Mouse (Mus musculus): ENCODE data around the gene Hgfac. TPM values are rescaled to one million over a fixed set of nuclear protein-coding genes. Genes with fewer than 3 reads are reported as not detected.

The Hgfac gene
- polyA plus RNA-seq, 1 experiment from 2014 or later = 0.49 TPM

DNA sequence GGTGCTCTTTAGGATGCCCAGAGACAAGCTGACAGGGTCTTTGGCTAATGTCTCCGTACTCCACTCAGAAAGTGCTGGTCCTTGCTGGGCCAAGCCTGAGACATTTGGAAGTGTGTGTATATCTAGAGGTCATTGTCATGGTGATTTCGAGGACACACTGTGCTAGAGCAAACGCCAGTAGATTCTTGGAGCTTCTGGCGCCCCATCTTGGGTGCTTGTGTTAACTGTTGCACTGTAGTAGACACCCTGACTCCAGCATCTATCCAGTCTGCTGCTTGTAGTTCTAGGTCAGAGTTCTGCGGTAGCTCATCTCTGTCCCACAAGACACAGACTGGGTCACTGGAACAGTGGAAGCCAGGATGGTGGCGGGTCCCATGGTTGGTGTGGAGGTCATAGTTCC is 30.5 kb downstream of the Hgfac start:
- peaks cover 0 to 11% of the 10 kb centered on the region in 2 experiments; a peak in 2 of 4 replicates for H3K4me1 ChIP-seq (ENCODE audit: control insufficient read depth in 2 of 2, insufficient read depth in 2 of 2, low read length in 2 of 2)
- no peaks in the 10 kb centered on the region for H3K9me3 ChIP-seq (ENCODE audit: control insufficient read depth, low read length)
- H3K9ac ChIP-seq (ENCODE audit: low read length) = no peak overlapping the region
- no peak for ATAC-seq (ENCODE audit: insufficient number of reproducible peaks, insufficient read depth, low FRiP score, low read depth)
- 85% methylated on average over 6 of the region's 6 CpGs for whole genome bisulfite sequencing
- no peak overlapping the region for H3K4me3 ChIP-seq (ENCODE audit: control insufficient read depth in 1 of 2, insufficient read depth in 1 of 2, low read depth in 1 of 2, low read length in 2 of 2)
- no peaks in the 10 kb centered on the region for H3K27me3 ChIP-seq (ENCODE audit: control insufficient read depth, insufficient read depth, low read length)
- H3K27ac ChIP-seq (replicated peaks in 1 of 2; ENCODE audit: control insufficient read depth in 1 of 2, insufficient read depth in 1 of 2, low read depth in 2 of 2, low read length in 2 of 2) = no peak overlapping the region
- H3K36me3 ChIP-seq (ENCODE audit: control insufficient read depth, insufficient read depth, low read length) = peaks cover 31% of the 10 kb centered on the region
- H3K4me2 ChIP-seq (ENCODE audit: low read length) = no peak overlapping the region

DNA sequence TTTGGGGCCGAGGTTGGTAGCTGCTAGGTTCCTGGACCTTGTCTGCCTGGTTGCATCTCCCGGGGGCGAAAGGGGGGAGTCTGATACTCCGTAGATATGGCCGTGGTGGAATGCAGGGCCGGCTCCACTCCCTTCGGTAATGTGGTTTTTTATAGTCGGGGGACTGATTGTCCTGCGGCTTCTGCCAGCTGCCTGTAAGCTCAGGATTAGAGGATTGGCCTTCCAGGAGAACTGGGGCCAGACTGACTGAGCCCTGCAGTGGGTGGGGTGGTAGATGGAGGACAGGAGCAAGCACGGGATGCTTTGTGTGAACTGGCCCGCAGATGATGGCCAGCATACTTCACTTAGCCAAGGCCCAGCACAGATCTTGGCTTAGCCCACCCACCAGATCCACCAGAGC is 31.9 kb downstream of the Hgfac start:
- no peaks in the 10 kb centered on the region for H3K9me3 ChIP-seq (ENCODE audit: control insufficient read depth, low read length)
- H3K27me3 ChIP-seq (ENCODE audit: control insufficient read depth, insufficient read depth, low read length) = no peaks in the 10 kb centered on the region
- peaks cover 45% of the 10 kb centered on the region for H3K36me3 ChIP-seq (ENCODE audit: control insufficient read depth, insufficient read depth, low read length)
- no peak overlapping the region for H3K9ac ChIP-seq (ENCODE audit: low read length)
- H3K4me3 ChIP-seq (ENCODE audit: control insufficient read depth in 1 of 2, insufficient read depth in 1 of 2, low read depth in 1 of 2, low read length in 2 of 2) = no peak overlapping the region
- no peak overlapping the region for H3K4me2 ChIP-seq (ENCODE audit: low read length)
- ATAC-seq (ENCODE audit: insufficient number of reproducible peaks, insufficient read depth, low FRiP score, low read depth) = no peak
- peaks cover 0 to 11% of the 10 kb centered on the region in 2 experiments; a peak in 2 of 4 replicates for H3K4me1 ChIP-seq (ENCODE audit: control insufficient read depth in 2 of 2, insufficient read depth in 2 of 2, low read length in 2 of 2)
- WGBS = 53% methylated on average over 11 of the region's 11 CpGs
- H3K27ac ChIP-seq (replicated peaks in 1 of 2; ENCODE audit: control insufficient read depth in 1 of 2, insufficient read depth in 1 of 2, low read depth in 2 of 2, low read length in 2 of 2) = no peak overlapping the region

GRCm38 (mm10) chr5:35073992-35074391 is 32.7 kb downstream of the Hgfac start:
- Histone ChIP-seq H3K4me3 (ENCODE audit: control insufficient read depth in 1 of 2, insufficient read depth in 1 of 2, low read depth in 1 of 2, low read length in 2 of 2) (no peak overlapping the region), H3K9me3 (ENCODE audit: control insufficient read depth, low read length) (no peaks in the 10 kb centered on the region), H3K4me1 (ENCODE audit: control insufficient read depth in 2 of 2, insufficient read depth in 2 of 2, low read length in 2 of 2) (peaks cover 0 to 11% of the 10 kb centered on the region in 2 experiments; a peak in 2 of 4 replicates), H3K27me3 (ENCODE audit: control insufficient read depth, insufficient read depth, low read length) (peaks cover 5% of the 10 kb centered on the region), H3K36me3 (ENCODE audit: control insufficient read depth, insufficient read depth, low read length) (peaks cover 46% of the 10 kb centered on the region), H3K4me2 (ENCODE audit: low read length) (no peak overlapping the region), H3K27ac (replicated peaks in 1 of 2; ENCODE audit: control insufficient read depth in 1 of 2, insufficient read depth in 1 of 2, low read depth in 2 of 2, low read length in 2 of 2) (no peak overlapping the region; a peak in 1 of 4 replicates), H3K9ac (ENCODE audit: low read length) (peak overlapping the region; percentile 8; the same call in 1 of the 2 replicates)
- 46% methylated on average over 9 of the region's 9 CpGs for WGBS
- ATAC-seq (ENCODE audit: insufficient number of reproducible peaks, insufficient read depth, low FRiP score, low read depth) = no peak

DNA sequence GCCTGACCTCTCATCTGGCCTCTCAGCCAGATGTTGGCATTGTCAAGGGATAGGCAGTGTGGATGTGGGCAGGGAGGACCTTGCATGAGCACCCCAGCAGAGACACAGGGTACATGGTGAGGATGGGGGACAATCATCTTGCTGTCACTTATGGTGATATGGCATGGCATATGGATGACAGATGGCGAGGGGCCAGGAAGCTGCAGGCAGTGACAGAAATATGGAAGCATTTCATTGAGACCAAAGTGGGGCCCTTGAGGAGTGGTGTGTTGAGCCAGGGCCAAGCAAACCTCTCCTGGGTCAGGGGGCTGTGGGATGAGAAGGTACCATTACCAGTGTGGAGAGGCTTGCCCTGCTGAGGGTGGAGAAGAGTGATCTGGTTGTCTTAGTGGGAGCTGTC is 35.1 kb downstream of the Hgfac start:
- Histone ChIP-seq H3K4me2 (ENCODE audit: low read length) (no peak overlapping the region), H3K9me3 (ENCODE audit: control insufficient read depth, low read length) (no peaks in the 10 kb centered on the region), H3K4me3 (ENCODE audit: control insufficient read depth in 1 of 2, insufficient read depth in 1 of 2, low read depth in 1 of 2, low read length in 2 of 2) (no peak overlapping the region), H3K4me1 (ENCODE audit: control insufficient read depth in 2 of 2, insufficient read depth in 2 of 2, low read length in 2 of 2) (peaks cover 0 to 11% of the 10 kb centered on the region in 2 experiments; a peak in 2 of 4 replicates), H3K9ac (ENCODE audit: low read length) (no peak overlapping the region), H3K27ac (replicated peaks in 1 of 2; ENCODE audit: control insufficient read depth in 1 of 2, insufficient read depth in 1 of 2, low read depth in 2 of 2, low read length in 2 of 2) (no peak overlapping the region), H3K27me3 (ENCODE audit: control insufficient read depth, insufficient read depth, low read length) (peaks cover 14% of the 10 kb centered on the region), H3K36me3 (ENCODE audit: control insufficient read depth, insufficient read depth, low read length) (peaks cover 50% of the 10 kb centered on the region)
- 91% methylated on average over 1 of the region's 1 CpGs for WGBS
- ATAC-seq (ENCODE audit: insufficient number of reproducible peaks, insufficient read depth, low FRiP score, low read depth) = no peak

DNA sequence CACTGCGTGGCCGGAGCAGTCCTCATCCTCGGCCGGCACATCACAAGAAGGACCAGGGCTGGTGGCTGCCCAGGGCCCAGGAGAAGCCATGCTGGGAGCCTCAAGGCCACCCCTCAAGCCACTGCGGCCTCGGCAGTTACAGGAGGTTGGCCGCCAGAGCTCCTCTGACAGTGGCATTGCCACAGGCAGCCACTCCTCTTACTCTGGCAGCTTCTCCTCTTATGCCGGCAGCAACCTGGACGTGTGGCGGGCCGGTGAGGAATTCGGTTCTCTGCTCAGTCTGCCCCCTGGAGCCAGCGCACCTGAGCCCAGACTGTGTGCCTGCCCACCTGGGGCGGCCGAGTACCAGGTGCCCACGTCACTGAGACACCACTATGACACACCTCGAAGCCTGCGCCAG is 37.8 kb downstream of the Hgfac start:
- Histone ChIP-seq H3K9me3 (ENCODE audit: control insufficient read depth, low read length) (no peaks in the 10 kb centered on the region), H3K9ac (ENCODE audit: low read length) (no peak overlapping the region), H3K4me3 (ENCODE audit: control insufficient read depth in 1 of 2, insufficient read depth in 1 of 2, low read depth in 1 of 2, low read length in 2 of 2) (no peak overlapping the region), H3K27me3 (ENCODE audit: control insufficient read depth, insufficient read depth, low read length) (peaks cover 14% of the 10 kb centered on the region), H3K4me2 (ENCODE audit: low read length) (no peak overlapping the region), H3K4me1 (ENCODE audit: control insufficient read depth in 2 of 2, insufficient read depth in 2 of 2, low read length in 2 of 2) (0 out of 4 replicates have a peak, but pooled peaks cover under 1 to 2% of the 10 kb centered on the region in 2 experiments), H3K27ac (replicated peaks in 1 of 2; ENCODE audit: control insufficient read depth in 1 of 2, insufficient read depth in 1 of 2, low read depth in 2 of 2, low read length in 2 of 2) (no peak overlapping the region), H3K36me3 (ENCODE audit: control insufficient read depth, insufficient read depth, low read length) (peaks cover 48% of the 10 kb centered on the region)
- ATAC-seq (ENCODE audit: insufficient number of reproducible peaks, insufficient read depth, low FRiP score, low read depth) = no peak
- WGBS = 55% methylated on average over 18 of the region's 18 CpGs

DNA sequence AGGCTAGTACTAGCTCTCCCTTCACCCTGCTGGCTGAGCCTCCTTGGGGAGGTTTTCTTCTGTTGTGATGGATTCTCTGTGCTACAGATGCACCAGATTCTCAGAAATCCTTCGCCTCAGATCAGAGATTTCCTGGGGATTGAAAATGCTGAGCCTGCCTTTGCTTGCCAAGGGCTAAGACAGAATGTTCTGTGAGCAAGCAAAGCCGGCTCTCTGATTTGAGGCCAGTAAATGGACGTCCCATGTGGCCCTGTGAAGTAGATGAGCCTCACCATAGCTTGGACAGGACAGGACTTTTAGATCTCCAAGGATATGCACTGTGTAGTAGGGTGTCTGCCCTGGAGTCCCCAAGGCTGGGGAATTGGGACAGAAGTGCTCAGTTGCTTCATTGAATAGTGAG is 43.6 kb downstream of the Hgfac start:
- no peak for ATAC-seq (ENCODE audit: insufficient number of reproducible peaks, insufficient read depth, low FRiP score, low read depth)

DNA sequence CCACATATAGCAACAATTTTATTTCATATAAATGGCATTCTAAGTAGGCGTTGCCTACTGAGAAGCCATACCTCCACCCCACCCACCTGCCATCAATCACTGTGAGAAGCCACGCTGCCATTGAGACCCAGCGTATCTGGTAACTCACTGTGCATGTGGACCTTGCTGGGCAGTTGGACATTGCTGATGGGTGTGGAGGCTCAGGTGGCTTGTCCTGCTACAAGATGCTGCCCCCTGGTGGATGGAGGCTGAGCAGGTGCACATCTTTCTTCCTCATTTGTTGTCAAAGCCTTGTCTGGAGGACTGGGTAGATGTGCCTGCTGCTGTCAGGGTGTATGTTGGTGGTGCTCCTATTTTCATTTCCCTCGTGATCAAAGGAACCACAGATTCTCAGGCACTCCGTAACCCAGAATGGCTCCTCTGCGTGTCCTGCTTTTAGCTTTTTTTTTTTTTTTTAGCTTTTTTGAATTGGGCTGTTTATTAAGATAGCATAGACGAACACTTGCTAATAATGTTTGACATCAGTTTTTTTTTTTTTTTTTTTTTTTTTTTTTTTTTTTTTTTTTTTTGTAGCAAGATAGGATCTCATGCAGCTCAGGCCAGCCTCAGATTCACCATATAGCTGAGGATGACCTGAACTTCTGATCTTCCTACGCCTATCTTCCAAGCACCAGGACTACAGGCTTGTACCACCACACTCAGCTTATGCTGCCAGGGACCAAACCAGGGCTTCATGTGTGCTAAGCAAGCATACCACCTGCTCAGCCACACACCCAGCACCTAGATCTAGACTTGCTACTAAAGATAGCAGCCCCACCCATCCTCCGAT is 47.7 kb downstream of the Hgfac start:
- whole genome bisulfite sequencing = 69% methylated on average over 9 of the region's 9 CpGs
- no peaks in the 10 kb centered on the region for H3K27me3 ChIP-seq (ENCODE audit: control insufficient read depth, insufficient read depth, low read length)
- no peak overlapping the region for H3K4me3 ChIP-seq (ENCODE audit: control insufficient read depth in 1 of 2, insufficient read depth in 1 of 2, low read depth in 1 of 2, low read length in 2 of 2)
- H3K4me1 ChIP-seq (ENCODE audit: control insufficient read depth in 2 of 2, insufficient read depth in 2 of 2, low read length in 2 of 2) = no peaks in the 10 kb centered on the region
- no peak for ATAC-seq (ENCODE audit: insufficient number of reproducible peaks, insufficient read depth, low FRiP score, low read depth)
- H3K4me2 ChIP-seq (ENCODE audit: low read length) = no peak overlapping the region
- no peaks in the 10 kb centered on the region for H3K9me3 ChIP-seq (ENCODE audit: control insufficient read depth, low read length)
- H3K27ac ChIP-seq (replicated peaks in 1 of 2; ENCODE audit: control insufficient read depth in 1 of 2, insufficient read depth in 1 of 2, low read depth in 2 of 2, low read length in 2 of 2) = no peak overlapping the region
- H3K9ac ChIP-seq (ENCODE audit: low read length) = no peak overlapping the region
- peaks cover 33% of the 10 kb centered on the region for H3K36me3 ChIP-seq (ENCODE audit: control insufficient read depth, insufficient read depth, low read length)

More for the DNA sequence above, 43.6 kb downstream of the Hgfac start:
- 64% methylated on average over 3 of the region's 3 CpGs for WGBS
- Histone ChIP-seq H3K4me2 (ENCODE audit: low read length) (no peak overlapping the region), H3K4me3 (ENCODE audit: control insufficient read depth in 1 of 2, insufficient read depth in 1 of 2, low read depth in 1 of 2, low read length in 2 of 2) (no peak overlapping the region), H3K36me3 (ENCODE audit: control insufficient read depth, insufficient read depth, low read length) (peaks cover 2% of the 10 kb centered on the region; the same call in 1 of the 2 replicates), H3K27me3 (ENCODE audit: control insufficient read depth, insufficient read depth, low read length) (0 out of 2 replicates have a peak, but pooled peaks cover 3% of the 10 kb centered on the region), H3K4me1 (ENCODE audit: control insufficient read depth in 2 of 2, insufficient read depth in 2 of 2, low read length in 2 of 2) (0 out of 4 replicates have a peak, but pooled peaks cover 0 to 2% of the 10 kb centered on the region in 2 experiments), H3K9ac (ENCODE audit: low read length) (no peak overlapping the region), H3K27ac (replicated peaks in 1 of 2; ENCODE audit: control insufficient read depth in 1 of 2, insufficient read depth in 1 of 2, low read depth in 2 of 2, low read length in 2 of 2) (no peak overlapping the region), H3K9me3 (ENCODE audit: control insufficient read depth, low read length) (no peaks in the 10 kb centered on the region)
